Mouse (Mus musculus) right cerebral cortex, postnatal 4 days (tissue): ENCODE measurements around the gene Hoxa3.

ENCODE experiments used
- DNase-seq: peaks from one replicate; pipeline ENCODE4 v3.0.0-alpha.2; 2022

The Hoxa3 gene

DNA sequence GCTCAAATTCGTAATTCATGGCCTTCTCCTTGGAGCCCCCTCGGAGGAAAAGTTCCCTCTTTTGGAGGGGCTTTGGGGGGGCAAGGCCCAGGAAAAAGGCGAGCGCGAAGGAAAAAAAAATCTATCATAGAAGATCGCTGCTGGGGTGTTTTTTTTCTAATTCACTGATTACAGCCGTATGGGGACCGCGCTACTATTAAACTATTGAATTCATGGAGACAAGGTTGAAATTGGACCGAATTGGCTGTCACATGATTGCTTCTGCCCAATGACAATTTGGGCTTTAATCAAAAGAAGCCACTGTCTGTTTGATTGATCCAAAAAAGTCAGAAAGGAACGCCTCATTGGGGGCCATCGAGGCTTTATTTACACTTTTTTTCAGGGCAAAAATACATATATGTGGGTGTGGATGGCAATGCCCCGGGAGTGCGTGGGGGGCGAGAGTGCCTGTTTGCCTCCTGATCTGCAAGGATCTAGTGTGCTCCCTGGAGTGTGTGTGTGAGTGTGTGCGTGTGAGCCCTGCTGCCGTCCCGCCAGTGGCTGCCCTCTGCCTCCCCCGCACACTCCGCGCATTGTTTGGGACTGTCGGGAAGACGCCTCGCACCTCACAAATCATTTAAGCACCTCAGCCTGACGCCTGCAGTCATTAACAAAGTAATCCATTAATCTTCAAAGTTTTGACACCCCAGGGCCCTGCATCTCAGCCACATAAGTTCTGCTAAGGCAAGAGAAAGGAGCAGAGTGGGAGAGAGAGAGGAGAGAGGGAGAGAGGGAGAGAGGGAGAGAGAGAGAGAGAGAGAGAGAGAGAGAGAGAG is 48.3 kb downstream of the Hoxa3 start, which contains the start of gene Hoxa2:
Hoxa2 (minus strand) TSS at position 206 of the 815 bp plus-strand sequence.
- no peak for DNase-seq

DNA sequence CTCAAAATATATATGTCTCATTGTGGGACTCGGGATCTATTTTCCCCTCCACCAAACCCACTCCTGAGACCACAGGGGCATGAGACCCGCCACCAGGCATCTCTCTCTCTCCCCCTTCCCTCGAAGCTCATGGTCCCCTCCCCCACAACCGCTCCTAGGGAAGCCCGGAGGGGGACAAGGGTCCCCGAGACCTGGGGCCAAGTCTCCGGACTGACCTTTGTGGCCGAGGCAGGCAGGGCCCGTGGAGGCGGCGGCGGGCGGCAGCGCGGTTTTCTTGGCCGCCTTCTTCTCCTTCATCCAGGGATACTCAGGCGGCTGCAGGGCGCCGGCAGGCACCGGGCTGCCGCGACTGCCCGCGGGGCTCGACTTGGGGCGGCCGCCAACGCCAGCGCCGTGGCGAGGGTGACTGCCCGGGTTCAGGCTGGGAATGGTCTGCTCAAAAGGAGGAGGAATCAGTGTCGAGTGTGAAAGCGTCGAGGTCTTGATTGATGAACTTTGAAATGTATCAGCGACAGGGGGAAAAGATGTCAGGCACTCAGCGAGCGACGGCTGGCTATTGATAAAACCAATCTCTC is 49.0 kb downstream of the Hoxa3 start:
- no peak for DNase-seq

- no peak for DNase-seq
These were observed 49.6 kb downstream of the Hoxa3 start for GRCm38 (mm10) chr6:52163366-52164031.

DNA sequence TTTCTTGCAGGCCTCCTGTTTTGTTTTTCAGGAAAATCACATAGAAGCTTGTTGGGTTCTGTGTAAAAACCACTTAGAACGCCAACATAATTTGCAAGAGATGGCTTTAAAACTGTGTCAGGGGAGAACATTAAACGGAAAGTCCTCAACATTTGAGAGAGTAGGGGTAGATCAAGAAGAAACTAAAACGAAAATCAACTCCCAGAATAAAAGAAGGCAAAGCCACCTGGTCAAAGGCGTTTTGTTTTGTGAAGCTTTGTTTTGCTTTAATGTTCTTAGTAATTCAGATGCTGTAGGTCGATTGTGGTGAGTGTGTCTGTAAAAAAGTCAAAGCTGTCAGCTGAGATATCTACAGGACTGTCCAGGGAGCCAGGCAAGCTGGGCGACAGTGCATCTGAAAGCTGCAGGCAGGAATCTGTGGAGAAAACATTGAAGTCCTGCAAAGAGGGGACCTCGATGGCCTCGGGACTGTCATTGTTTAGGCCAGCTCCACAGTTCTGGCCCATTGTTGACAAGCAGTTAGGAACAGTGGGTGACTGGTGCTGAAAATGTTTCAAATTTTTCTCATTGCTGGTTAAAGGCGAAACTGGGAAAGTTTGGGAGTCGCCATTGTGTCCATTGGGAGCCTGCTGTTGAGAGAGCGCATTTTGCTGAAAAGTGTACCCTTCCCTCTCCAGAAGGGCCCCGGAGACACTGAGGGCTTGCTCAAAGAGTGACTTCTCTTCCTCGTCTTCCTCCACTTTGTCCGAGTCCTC is 50.3 kb downstream of the Hoxa3 start:
- no peak for DNase-seq

- no peak for DNase-seq
These were observed 51.1 kb downstream of the Hoxa3 start for GRCm38 (mm10) chr6:52162093-52162380.

DNA sequence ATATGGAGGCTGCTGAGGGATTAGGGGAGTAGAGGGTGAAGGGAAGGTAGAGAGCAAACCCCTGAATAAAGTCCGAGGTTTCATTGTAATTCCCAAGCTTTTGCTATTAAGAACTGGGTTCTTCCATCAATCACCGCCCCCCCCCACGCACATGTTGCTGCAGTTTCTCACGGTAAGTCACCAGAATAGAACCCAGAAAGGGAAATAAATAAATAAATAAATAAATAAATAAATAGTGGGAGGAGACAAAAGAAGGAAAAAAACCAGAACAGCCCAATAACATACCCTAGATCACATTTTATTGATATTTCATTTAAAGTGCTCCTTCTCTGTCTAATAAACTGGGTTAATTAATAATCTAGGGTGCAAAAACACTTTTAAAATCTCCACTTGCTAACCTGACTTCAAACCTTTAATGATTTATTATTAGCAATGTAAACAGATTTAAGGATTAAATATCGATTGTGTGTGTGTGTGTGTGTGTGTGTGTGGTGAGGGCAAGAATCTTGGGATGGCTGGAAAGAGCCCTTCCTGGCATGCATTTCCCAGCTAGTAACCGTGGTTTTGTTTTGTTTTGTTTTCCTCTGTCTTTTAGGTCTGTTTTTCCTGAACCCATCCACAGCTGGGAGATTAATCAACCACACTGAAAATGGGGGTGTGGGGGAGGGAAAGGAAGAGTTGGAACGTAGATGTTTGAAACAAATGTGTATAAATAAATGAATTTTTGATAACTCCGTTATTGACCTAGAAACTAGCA is 51.6 kb downstream of the Hoxa3 start:
- no peak for DNase-seq

DNA sequence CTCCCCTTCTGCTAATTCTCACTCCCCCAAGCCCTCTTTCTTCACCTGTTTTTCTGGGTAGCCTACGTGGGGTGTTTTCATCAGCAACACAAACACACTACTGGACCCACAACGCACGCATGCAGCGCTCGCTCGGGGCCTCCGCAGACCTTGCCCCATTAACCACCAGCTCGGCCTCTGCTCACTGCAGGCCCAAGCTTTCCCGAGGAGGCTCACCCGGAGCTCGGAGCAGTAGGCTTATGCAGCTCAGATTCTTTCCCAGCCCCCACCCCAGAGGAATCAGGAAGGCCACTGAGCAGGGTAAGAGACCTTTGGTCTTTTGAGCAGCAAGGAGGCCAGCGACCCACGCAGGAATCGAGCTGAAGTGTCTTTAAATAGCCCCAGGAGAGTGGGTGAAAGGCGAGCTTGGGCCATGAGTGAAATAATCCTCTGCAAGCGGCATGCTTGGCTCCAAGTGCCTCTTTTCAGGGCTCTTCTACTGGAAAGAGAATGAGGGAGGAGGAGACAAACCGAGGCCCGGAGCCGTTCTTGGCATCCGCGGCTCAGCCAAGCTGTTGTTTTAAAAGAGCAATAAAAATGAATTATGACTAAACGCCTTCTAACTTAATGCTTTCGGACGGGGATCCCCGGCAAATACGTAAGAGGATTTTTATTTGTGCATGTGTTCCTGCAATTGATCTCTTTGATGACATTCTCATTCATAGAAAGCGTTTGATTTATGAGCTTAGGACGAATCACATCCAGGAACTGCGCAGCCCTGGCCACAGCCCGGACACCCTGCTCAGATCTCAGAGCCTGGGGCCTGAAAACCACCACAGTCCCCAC is 52.4 kb downstream of the Hoxa3 start:
- no peak for DNase-seq

- no peak for DNase-seq
These were observed 53.2 kb downstream of the Hoxa3 start for GRCm38 (mm10) chr6:52159979-52160378.

DNA sequence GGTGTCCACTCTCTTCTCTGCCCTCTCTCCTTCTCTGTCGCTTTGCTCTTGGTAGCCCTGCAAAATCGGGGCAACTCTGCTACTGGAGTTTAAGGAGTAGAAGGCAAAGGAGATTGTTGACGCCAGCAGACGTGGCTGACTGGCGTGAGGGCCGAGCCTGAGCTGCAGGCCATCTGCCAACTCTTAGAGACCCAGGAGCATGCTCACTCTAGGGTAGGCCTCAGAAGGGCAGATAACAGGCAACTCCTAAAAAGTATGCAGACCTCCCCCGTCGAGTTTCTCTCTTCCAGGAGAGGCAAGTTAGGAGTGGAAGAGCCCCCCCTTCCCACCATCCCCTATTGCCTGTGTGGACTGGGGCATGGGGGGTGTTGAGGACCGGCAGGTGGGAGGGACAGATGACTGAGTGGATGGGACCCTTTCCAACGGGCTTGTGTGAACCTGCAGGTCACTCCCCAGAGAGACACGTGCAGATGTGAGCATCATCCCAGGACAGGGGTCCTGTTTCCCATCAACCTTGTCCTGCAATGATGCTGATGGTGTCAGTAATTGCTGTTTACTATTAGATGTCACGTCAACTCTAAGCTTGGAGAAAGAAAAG is 53.9 kb downstream of the Hoxa3 start:
- no peak for DNase-seq

- DNase-seq, result no peak
These were observed 54.7 kb downstream of the Hoxa3 start, which contains the start of gene Hoxa1 for GRCm38 (mm10) chr6:52158276-52159051. Gene Hoxa1 (minus strand): TSS chr6:52158317.

DNA sequence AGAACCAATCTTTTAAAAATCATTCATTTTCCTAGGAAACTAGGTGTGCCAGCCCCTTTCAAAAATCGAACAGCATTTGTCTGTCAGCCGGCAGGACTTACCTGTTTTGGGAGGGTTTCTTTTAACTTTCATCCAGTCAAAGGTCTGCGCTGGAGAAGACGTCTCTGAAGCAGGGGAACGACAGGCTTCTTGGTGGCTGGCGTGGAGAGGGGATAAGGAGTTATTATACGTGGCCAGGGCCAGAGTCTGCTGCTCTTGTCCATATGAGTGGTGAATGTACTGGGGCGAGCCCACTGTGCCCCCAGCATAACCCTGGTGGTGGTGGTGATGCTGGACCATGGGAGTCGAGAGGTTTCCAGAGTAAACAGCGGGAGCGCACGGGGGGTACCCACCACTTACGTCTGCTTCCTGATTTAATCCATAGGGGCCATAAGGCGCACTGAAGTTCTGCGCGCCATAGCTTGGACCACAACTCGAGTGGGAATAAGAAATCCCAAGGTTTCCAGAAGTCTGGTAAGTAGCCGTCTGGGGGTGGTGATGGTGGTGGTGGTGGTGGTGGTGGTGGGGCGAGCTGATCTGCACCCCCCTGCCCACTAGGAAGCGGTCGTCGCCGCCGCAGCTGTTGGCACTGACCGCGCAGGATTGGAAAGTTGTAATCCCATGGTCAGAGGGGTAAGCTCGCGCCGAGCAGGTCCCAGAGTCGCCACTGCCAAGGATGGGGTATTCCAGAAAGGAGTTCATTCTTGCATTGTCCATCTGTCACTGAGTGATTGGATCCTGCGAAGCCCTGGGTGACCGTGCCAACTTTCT is 55.5 kb downstream of the Hoxa3 start:
- DNase-seq, result no peak

GRCm38 (mm10) chr6:52156551-52157200 is 56.5 kb downstream of the Hoxa3 start:
- DNase-seq, result no peak

DNA sequence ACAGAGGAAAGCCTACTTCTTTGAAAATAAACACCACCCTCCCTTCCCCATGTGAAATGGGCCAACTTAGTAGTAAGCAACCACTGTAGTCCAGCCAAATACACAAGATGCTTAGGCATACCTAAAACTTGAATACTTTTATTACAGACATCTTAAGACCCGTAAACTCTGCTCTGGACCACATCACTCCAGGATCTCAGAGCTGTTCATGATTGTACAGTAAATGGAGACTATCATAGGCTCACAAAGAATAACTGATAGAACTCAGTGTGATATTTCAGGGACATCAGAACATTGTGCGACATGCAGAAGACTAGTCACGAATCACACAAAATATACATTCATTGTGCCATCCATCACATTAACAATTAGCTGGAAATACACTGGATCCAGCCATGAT is 57.7 kb downstream of the Hoxa3 start:
- DNase-seq, result no peak

GRCm38 (mm10) chr6:52154044-52154443 is 59.1 kb downstream of the Hoxa3 start:
- DNase-seq, result no peak

- DNase-seq, result no peak
These were observed 59.9 kb downstream of the Hoxa3 start for GRCm38 (mm10) chr6:52153270-52153669.

DNA sequence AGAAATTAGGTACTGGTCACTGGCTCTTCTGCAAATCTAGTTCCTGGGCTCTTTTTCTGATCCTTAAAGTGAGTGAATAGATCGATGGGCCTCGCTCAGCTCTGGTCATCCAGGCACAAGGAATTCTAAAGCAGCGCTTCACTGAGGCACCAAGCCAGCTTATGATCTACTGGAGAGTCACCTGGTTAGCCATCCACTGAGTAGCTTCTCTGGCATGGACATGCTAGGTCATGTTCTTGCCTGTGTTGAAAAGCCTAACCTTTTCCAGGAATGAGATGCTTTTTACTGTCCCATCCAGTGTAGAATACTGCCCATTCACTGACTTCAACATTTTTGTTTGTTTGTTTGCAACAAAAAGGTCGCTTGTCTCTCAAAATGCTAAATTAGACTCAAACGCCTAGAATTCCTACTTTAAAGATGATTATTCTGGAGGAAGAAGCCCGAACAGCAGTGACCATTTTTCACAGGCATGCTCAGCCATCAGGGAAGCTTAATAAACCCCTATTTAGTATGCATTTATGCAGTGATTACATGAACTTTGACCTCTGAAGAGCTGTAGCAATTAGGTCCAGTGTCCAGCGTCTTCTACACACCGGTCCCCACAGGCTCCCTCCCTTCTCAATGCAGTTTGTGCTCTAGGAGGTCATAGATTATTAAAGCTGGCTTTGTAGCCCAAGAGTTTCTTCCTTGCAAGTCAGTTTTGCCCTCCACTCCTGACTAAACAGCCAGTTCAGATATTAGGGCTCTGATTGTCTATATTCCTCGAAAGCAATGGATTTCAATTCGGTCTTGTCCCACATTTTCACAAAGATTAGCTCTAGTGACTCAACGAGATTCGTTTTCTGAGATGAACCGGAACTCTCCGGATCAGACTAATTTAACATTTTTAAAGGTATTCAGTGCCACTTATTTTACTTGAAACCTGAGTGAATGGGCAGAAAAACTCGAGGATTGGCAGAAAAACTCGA is 60.6 kb downstream of the Hoxa3 start:
- DNase-seq, result no peak

- DNase-seq, result no peak
These were observed 61.6 kb downstream of the Hoxa3 start for GRCm38 (mm10) chr6:52151571-52151970.
